Mouse (Mus musculus): ENCODE results near the gene Tmem82. TPM values are rescaled to one million over a fixed set of nuclear protein-coding genes. Genes with fewer than 3 reads are reported as not detected.

Gene Tmem82
- polyA plus RNA-seq (2016; fragmentation: Nextera tagmentation; extraction: Ambion mirVana): 0.80 and 0.87 TPM in 2 replicates

DNA sequence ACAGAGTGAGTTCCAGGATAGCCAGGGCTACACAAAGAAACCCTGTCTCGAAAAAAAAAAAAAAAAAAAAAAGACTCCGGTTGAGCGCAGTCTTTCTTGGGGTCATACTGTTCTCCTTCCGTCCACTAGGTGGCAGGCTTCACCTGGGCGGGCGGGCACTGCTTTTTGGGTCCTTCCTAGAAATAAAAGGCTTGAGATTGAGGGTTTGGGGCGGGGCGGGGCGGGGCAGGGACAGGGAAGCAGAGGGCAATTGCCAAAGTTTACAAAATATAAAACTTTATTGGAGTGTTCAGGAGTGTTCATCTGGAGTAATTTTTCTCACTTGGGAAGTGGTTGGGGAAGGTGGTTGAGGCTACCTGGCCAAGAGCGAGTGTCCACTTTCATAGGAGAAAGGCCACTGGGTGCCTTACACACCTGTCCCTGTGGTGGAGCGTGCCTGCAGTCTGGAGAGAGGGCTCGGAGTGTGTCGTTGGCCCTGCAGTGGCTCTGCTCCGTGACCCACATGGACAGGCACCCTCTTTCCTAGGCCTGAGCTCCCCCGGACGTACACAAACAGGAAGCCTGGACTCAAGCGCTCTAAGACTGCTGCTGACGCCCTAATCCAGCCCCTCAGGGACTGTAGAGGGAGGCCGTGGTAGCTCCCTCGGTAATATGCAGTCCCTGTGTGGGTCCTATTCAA, at the start of gene Tmem82:
Gene Tmem82, minus strand, starts transcription at position 69 of the 679 bp plus-strand sequence.
- Histone ChIP-seq H3K9ac (replicated peaks) (peak within 1 kb of the TSS; percentile 42; the same call in 1 of the 2 replicates), H3K27me3 (no peaks in the 10 kb centered on the region), H3K36me3 (no peaks in the 10 kb centered on the region), H3K9me3 (no peaks in the 10 kb centered on the region), H3K27ac (no peak within 1 kb of the TSS), H3K4me2 (peak within 1 kb of the TSS; percentile 59), H3K4me1 (replicated peaks) (peaks cover 16% of the 10 kb centered on the region), H3K4me3 (replicated peaks) (peak within 1 kb of the TSS; percentile 32)
- ATAC-seq (ENCODE audit: insufficient number of reproducible peaks, insufficient read depth, low FRiP score, low TSS enrichment, low read depth): no peak
- 23% methylated on average over 20 of the region's 20 CpGs for WGBS

DNA sequence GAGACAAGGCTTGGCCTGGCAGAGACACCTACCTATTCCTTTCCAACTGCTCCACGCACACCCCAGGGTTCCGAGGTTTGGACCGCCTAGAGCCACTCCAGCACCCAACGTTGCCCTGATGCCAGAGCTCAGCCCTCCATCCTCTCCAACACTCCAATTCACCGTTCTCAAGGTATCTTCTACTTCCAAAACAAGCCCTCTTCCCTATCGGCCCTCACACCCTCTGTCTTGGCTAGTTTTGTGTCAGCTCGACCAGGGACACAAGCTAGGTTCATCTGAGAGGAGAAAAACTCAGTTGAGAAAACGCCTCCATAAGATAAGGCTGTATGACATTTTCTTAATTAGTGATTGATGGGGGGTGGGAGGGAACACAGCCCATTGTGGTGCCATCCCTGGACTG, 46.4 kb upstream of the Tmem82 start, which contains the start of gene Plekhm2:
Gene Plekhm2, minus strand, starts transcription at position 101 of the 400 bp plus-strand sequence.
- WGBS: 72% methylated on average over 8 of the region's 8 CpGs
- H3K4me1 ChIP-seq (replicated peaks): peaks cover 16% of the 10 kb centered on the region
- H3K9ac ChIP-seq (replicated peaks): peak within 1 kb of the TSS; percentile 91
- H3K27ac ChIP-seq: peak within 1 kb of the TSS; percentile 58; the same call in 1 of the 2 replicates
- H3K4me2 ChIP-seq: peak within 1 kb of the TSS; percentile 94
- peak within 1 kb of the TSS; percentile 83 for H3K4me3 ChIP-seq (replicated peaks)
- no peaks in the 10 kb centered on the region for H3K27me3 ChIP-seq
- ATAC-seq (ENCODE audit: insufficient number of reproducible peaks, insufficient read depth, low FRiP score, low TSS enrichment, low read depth): no peak
- H3K9me3 ChIP-seq: no peaks in the 10 kb centered on the region
- peaks cover 22% of the 10 kb centered on the region for H3K36me3 ChIP-seq

DNA sequence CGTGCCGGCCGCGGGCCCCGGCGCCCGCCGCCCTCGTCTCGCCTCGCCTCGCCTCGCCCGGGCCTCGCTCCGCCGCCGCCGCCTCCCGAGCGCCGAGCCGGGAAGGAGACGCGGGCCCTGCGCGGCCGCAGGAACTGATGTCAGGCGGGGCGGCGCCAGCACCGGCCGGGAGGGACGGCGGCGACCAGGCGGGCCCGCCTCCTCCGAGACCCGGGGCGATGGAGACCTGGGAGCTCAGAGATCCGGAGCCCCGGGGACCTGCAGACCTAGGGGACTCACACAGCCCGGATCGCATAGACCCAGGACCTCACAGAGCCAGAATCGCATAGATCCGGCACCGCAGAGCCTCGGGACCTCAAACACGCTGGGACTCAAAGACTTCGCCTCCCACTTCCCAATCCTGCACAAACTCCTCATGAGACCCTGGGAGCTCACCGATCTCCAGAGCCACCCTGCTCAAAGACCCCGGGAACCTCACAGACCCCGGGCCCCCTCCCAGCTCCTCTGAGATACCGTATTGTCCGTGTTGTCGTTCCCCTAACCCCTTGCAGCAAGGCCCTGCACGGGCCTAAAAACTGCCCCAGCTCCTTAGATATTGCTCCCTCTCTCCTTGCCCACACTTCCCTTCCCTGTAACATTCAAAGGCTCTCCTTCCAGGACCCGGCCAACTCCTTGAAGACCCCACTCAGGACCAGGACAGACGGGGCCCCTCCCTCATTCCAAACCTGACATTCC, 45.7 kb upstream of the Tmem82 start:
- H3K27ac ChIP-seq: peak overlapping the region; percentile 58; the same call in 1 of the 2 replicates
- peak overlapping the region; percentile 94 for H3K4me2 ChIP-seq
- WGBS: under 1% methylated on average over 58 of the region's 60 CpGs
- peak overlapping the region; percentile 91 for H3K9ac ChIP-seq (replicated peaks)
- peak overlapping the region; percentile 83 for H3K4me3 ChIP-seq (replicated peaks)
- H3K36me3 ChIP-seq: peaks cover 29% of the 10 kb centered on the region
- no peaks in the 10 kb centered on the region for H3K9me3 ChIP-seq
- H3K4me1 ChIP-seq (replicated peaks): peaks cover 16% of the 10 kb centered on the region
- ATAC-seq (ENCODE audit: insufficient number of reproducible peaks, insufficient read depth, low FRiP score, low TSS enrichment, low read depth): peak; percentile 67; the same call in 1 of the 2 replicates
- H3K27me3 ChIP-seq: no peaks in the 10 kb centered on the region

DNA sequence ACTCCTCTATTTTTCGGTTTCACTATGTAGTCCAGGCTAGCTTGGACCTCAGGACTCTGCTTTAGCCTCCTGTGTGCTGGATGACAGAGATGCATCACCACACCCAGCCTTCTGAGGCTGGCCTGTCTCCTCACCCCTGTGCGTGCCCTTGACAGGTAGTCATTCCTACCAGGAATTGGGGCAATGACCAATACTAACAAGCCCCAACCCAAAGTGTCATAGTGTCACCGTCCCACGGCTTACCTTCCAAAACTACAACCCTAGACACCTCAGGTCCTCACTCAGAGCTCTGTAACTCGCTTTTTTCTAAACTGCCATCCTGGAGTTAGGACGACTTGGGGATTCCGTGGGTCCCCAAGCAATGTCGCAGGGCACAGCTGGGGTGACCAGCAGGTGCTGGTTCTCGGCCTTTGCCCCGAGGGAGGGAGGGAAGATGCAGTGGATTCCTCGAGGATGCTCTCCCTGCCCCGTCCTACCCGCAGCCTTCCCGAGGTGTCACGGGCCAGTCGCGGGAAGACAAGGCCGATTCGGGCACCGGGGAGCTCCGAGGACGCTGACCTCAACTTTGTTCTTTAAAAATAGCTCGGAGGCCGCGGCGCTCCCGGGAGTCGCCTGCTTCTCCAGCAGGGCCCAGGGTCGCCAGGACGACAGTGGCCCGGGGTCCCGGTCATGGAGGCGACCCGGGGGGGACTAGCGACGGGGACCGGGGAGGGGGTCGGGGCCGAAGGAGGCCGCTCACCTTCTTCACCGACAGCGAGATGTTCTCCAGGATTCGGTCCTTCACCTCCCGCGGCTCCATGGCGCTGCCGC, 44.9 kb upstream of the Tmem82 start:
- 5% methylated on average over 46 of the region's 47 CpGs for WGBS
- no peaks in the 10 kb centered on the region for H3K9me3 ChIP-seq
- H3K36me3 ChIP-seq: peaks cover 36% of the 10 kb centered on the region
- H3K9ac ChIP-seq (replicated peaks): peak overlapping the region; percentile 91
- H3K4me3 ChIP-seq (replicated peaks): peak overlapping the region; percentile 83
- H3K4me2 ChIP-seq: peak overlapping the region; percentile 94
- H3K27me3 ChIP-seq: no peaks in the 10 kb centered on the region
- no peak for ATAC-seq (ENCODE audit: insufficient number of reproducible peaks, insufficient read depth, low FRiP score, low TSS enrichment, low read depth)
- H3K4me1 ChIP-seq (replicated peaks): peaks cover 16% of the 10 kb centered on the region
- H3K27ac ChIP-seq: no peak overlapping the region

DNA sequence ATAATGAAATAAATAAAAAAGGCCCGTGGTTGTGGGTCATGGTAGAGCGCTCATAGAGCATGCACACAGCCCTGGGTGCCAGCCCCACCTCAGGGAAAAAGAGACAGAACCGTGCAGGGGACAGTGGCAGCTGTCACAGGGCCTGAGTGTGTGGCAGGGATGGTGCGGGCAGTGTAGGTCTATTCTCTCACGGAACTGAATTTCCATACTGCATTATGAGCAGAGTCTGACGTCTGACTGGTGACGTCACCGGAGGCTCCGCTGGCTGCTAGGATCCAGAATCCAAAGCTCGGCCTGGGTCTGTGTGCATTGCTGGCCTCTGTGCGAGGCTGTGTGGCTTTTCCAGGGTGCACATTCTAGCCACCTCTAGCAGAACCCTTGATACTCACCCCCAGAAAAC, 42.5 kb upstream of the Tmem82 start:
- Histone ChIP-seq H3K36me3 (peaks cover 52% of the 10 kb centered on the region), H3K27ac (no peak overlapping the region), H3K4me1 (replicated peaks) (peaks cover 16% of the 10 kb centered on the region), H3K9me3 (no peaks in the 10 kb centered on the region), H3K4me2 (no peak overlapping the region), H3K4me3 (replicated peaks) (no peak overlapping the region), H3K9ac (replicated peaks) (no peak overlapping the region), H3K27me3 (no peaks in the 10 kb centered on the region)
- no peak for ATAC-seq (ENCODE audit: insufficient number of reproducible peaks, insufficient read depth, low FRiP score, low TSS enrichment, low read depth)
- 93% methylated on average over 11 of the region's 11 CpGs for WGBS

DNA sequence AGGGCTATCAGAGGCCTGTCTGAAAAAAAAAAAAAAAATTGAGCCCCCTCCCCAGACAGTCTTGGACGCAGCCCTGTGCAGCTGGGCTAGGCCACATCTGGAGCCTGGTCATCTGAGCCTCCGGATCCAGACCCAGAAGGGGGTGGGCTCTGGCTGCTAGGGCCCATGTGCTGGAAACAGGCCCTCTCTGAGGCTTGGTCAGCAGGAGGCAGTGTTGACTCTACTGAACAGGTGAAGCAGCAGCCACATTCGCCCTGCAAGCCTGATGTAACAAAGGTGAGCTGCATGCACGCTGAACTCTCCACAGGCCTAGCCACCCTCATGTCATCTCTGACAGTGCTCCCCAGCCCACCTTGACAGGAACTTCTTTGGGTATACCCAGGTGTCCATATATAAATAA, 41.3 kb upstream of the Tmem82 start:
- Histone ChIP-seq H3K36me3 (peaks cover 55% of the 10 kb centered on the region), H3K27ac (no peak overlapping the region), H3K9ac (replicated peaks) (no peak overlapping the region), H3K9me3 (no peaks in the 10 kb centered on the region), H3K27me3 (no peaks in the 10 kb centered on the region), H3K4me3 (replicated peaks) (no peak overlapping the region), H3K4me1 (replicated peaks) (peaks cover 14% of the 10 kb centered on the region), H3K4me2 (no peak overlapping the region)
- no peak for ATAC-seq (ENCODE audit: insufficient number of reproducible peaks, insufficient read depth, low FRiP score, low TSS enrichment, low read depth)
- 44% methylated on average over 4 of the region's 4 CpGs for WGBS

DNA sequence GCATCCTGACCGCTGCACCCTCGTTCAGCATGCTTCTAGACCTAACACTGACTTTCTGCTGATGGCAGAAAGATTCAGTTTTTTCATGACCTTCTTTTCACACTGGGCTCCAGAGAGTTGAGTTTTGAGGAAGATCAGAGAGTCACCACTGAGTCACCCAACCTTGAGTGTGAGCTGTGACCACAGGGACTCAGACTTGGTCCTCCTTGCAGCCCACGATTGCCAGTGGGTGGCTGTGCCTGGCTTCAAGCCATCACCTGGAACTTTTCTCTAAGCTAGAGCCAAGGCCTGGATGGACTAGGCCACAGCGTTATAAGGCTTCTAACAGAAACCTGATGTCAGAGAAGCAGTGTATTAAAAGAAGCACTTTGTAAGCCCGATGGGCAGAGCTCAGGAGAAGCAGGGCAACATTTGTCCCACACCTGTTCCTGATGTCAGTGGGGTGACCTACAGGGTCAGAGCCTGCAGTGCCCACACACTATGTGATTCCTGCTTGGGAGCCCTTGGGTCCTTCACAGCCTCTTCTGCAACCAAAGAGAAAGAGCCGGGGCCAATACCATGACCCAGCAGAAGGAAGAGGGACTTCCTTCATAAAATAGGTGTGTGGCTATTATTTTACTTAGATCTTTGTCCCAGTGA, 40.5 kb upstream of the Tmem82 start:
- Histone ChIP-seq H3K4me1 (replicated peaks) (peaks cover 10% of the 10 kb centered on the region), H3K9me3 (no peaks in the 10 kb centered on the region), H3K4me2 (no peak overlapping the region), H3K9ac (replicated peaks) (no peak overlapping the region), H3K27ac (no peak overlapping the region), H3K27me3 (no peaks in the 10 kb centered on the region), H3K36me3 (peaks cover 61% of the 10 kb centered on the region), H3K4me3 (replicated peaks) (no peak overlapping the region)
- ATAC-seq (ENCODE audit: insufficient number of reproducible peaks, insufficient read depth, low FRiP score, low TSS enrichment, low read depth): no peak
- WGBS: 83% methylated on average over 6 of the region's 6 CpGs

DNA sequence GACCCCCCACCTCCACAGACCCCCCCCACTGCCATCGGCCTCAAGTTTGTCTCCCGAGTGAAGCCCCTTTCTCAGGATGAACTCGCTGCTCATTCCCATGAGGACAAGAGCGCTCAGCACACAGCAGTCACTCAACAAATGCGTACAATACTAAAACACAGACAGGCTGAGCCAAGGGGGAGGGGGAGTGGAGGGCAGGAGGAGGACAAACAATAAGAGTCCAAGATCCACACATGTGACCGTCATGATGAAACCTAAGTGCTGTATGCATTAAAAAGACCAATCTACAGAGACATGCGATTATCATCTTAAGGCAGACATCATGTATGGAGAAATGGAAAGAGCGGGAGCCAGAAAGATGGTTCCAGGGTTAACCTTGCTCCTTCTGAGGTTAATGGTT, 38.5 kb upstream of the Tmem82 start:
- Histone ChIP-seq H3K4me2 (no peak overlapping the region), H3K4me3 (replicated peaks) (no peak overlapping the region), H3K9ac (replicated peaks) (no peak overlapping the region), H3K27ac (no peak overlapping the region), H3K4me1 (replicated peaks) (no peaks in the 10 kb centered on the region), H3K27me3 (no peaks in the 10 kb centered on the region), H3K36me3 (peaks cover 76% of the 10 kb centered on the region), H3K9me3 (no peaks in the 10 kb centered on the region)
- ATAC-seq (ENCODE audit: insufficient number of reproducible peaks, insufficient read depth, low FRiP score, low TSS enrichment, low read depth): no peak
- WGBS: 93% methylated on average over 8 of the region's 8 CpGs

DNA sequence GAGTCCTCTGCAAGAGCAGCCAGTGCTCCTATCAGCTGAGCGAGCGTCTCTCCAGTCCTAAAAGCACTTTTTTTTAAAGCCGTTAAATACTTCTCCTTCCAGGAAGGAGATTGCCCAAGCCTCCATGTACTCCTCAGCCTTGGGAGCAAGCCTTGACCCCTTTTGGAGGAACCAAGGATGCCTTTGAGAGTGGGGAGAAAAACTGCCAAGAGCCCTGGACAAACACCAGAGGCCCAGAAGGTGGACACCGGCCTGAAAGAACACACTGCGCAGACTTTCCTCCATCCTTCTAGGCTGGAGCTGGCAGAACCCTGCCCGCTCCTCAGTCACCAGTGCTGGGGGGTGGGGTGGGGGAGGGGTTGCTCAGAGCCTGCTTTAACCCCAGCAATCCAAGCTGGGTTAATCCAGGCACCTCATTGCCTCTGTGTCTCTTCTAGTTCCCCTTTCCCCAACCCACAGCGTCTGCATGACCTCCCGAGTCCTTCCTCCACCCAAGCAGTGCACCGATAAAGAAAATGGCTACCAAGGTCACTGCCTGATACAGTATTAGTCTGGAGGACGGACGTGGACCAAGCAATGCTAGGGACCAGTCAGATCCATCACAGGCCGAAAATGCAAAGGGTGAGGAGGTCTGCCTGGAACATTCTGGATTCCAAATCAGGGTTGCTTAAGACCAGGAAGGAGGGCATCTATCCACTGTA, 37.6 kb upstream of the Tmem82 start:
- no peak overlapping the region for H3K9ac ChIP-seq (replicated peaks)
- H3K9me3 ChIP-seq: no peaks in the 10 kb centered on the region
- peaks cover 75% of the 10 kb centered on the region for H3K36me3 ChIP-seq
- H3K4me3 ChIP-seq (replicated peaks): no peak overlapping the region
- no peaks in the 10 kb centered on the region for H3K27me3 ChIP-seq
- WGBS: 79% methylated on average over 12 of the region's 12 CpGs
- no peak for ATAC-seq (ENCODE audit: insufficient number of reproducible peaks, insufficient read depth, low FRiP score, low TSS enrichment, low read depth)
- no peak overlapping the region for H3K27ac ChIP-seq
- H3K4me2 ChIP-seq: no peak overlapping the region
- no peaks in the 10 kb centered on the region for H3K4me1 ChIP-seq (replicated peaks)

DNA sequence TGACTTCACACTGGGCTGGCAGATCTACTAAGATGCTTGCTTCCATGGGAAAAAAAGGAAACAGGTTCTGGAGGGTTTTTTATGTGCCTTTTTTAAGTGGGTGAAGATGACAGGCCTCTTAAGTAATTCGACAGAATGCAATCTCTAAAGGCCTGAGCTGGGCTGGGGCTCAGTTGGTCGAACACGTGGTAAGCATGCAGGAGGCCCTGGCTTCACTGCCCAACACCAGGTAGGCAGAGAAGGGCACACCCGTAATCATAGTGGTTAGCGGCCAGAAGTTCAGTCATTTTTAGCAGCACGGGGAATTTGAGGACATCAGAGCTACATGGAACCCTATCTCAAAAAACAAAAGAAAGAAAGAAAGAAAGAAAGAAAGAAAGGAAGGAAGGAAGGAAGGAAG, 36.1 kb upstream of the Tmem82 start:
- Histone ChIP-seq H3K27me3 (no peaks in the 10 kb centered on the region), H3K4me3 (replicated peaks) (no peak overlapping the region), H3K9me3 (no peaks in the 10 kb centered on the region), H3K9ac (replicated peaks) (no peak overlapping the region), H3K4me1 (replicated peaks) (peaks cover 5% of the 10 kb centered on the region), H3K27ac (no peak overlapping the region), H3K36me3 (peaks cover 64% of the 10 kb centered on the region), H3K4me2 (no peak overlapping the region)
- ATAC-seq (ENCODE audit: insufficient number of reproducible peaks, insufficient read depth, low FRiP score, low TSS enrichment, low read depth): no peak
- 93% methylated on average over 6 of the region's 6 CpGs for WGBS

Measured in limb, embryonic 12.5 days (tissue).